Mouse (Mus musculus): ENCODE results near the gene Gdf9. TPM values are rescaled to one million over a fixed set of nuclear protein-coding genes. Genes with fewer than 3 reads are reported as not detected.
A peak's percentile ranks its signal among the peaks of the same experiment; 100 is the strongest.
"Not testable (repeated sequence)": the region's sequence is repeated elsewhere in the genome, so short reads cannot be mapped to it uniquely, and the experiment has no call there.

Gdf9 gene
- polyA plus RNA-seq, 1 experiment from 2014 or later: 0.89 TPM

DNA sequence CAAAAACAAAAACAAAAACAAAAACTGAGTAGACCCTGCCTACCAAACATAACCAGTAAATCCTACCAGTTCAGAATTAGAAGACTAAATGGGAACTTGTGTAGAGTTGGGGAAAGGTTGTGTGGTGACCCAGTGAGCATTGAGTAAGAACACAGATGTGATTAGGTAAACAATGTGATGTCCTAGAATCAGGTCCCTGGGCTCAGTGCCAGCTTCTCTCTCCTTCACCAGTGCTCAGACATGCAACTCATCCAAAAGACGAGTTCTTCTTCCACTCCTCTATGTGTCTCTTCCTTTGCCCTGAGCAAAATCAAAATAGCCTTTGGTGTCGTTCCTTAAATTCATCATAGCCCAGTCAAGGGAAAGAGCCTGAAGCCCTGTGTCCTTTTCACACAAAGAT, 6.0 kb upstream of the Gdf9 start:
- H3K9me3 ChIP-seq (ENCODE audit: control insufficient read depth, low read length): no peaks in the 10 kb centered on the region
- DNase-seq (ENCODE audit: low spot score): no peak
- no peak for ATAC-seq (replicated peaks; ENCODE audit: low FRiP score)
- no peak overlapping the region for H3K9ac ChIP-seq (ENCODE audit: low read depth, low read length)
- no peak overlapping the region for H3K27ac ChIP-seq (ENCODE audit: low read depth, low read length)
- WGBS: 80% methylated on average over 2 of the region's 2 CpGs
- no peaks in the 10 kb centered on the region for H3K27me3 ChIP-seq (replicated peaks; ENCODE audit: control insufficient read depth, insufficient read depth, low read length)
- H3K4me1 ChIP-seq (replicated peaks; ENCODE audit: control insufficient read depth, insufficient read depth, low read length): peaks cover 5% of the 10 kb centered on the region; the same call in 1 of the 2 replicates
- no peak overlapping the region for H3K4me3 ChIP-seq (ENCODE audit: low read depth, low read length)
- H3K36me3 ChIP-seq (ENCODE audit: control insufficient read depth, insufficient read depth, low read length): peaks cover 8% of the 10 kb centered on the region; the same call in 1 of the 2 replicates
- H3K4me2 ChIP-seq: no peak overlapping the region

DNA sequence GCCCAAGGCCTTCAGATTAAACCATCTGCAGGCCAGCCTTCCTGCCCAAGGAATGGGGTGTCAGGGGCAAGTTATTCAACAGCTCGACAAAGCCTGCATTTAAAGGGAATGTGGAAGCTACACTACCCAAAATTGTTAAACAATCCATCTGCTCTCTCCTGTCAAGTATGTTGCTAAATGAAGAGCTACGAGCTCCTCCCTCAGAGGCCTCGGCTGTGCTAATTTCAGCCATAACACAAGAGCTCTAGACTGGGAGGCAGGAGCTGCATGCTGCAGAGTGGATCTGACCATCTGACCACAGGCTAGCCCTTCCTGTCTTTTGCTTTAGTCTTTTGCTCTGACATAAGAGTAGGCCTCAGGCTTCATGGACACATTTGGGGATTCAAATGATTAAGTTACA, 5.6 kb upstream of the Gdf9 start:
- 68% methylated on average over 3 of the region's 3 CpGs for WGBS
- no peak overlapping the region for H3K27ac ChIP-seq (ENCODE audit: low read depth, low read length)
- H3K27me3 ChIP-seq (replicated peaks; ENCODE audit: control insufficient read depth, insufficient read depth, low read length): no peaks in the 10 kb centered on the region
- H3K9ac ChIP-seq (ENCODE audit: low read depth, low read length): no peak overlapping the region
- H3K9me3 ChIP-seq (ENCODE audit: control insufficient read depth, low read length): no peaks in the 10 kb centered on the region
- no peak overlapping the region for H3K4me3 ChIP-seq (ENCODE audit: low read depth, low read length)
- DNase-seq (ENCODE audit: low spot score): no peak
- H3K4me2 ChIP-seq: no peak overlapping the region
- H3K4me1 ChIP-seq (replicated peaks; ENCODE audit: control insufficient read depth, insufficient read depth, low read length): peaks cover 5% of the 10 kb centered on the region; the same call in 1 of the 2 replicates
- H3K36me3 ChIP-seq (ENCODE audit: control insufficient read depth, insufficient read depth, low read length): peaks cover 8% of the 10 kb centered on the region; the same call in 1 of the 2 replicates
- no peak for ATAC-seq (replicated peaks; ENCODE audit: low FRiP score)

DNA sequence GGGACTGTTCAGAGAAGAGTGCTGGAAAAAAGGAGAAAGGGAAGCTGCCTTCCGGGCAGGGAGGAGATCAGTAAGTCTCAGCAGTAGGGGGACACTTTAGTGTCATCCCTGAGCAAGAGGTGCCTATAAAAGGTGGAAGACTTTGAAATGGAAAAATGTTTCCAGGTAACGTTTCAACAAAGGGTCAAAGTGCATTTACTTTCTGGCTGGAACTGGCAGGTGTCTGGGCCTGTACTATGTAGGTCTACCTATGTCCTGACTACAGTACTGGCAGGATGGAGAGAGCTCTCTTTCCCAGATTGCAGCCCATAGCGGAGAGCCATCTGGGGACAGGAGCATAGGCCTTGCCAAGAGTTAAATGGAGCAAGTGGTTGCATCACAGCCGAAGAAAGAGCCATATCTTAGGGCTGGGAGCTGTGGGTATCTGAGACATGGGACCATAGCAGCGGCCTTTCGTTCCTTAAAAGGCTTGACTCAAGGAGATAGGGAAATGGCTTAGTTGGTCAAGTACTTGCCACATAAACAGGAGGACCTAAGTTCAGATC, 5.0 kb upstream of the Gdf9 start:
- Histone ChIP-seq H3K9ac (ENCODE audit: low read depth, low read length) (no peak overlapping the region), H3K27me3 (replicated peaks; ENCODE audit: control insufficient read depth, insufficient read depth, low read length) (no peaks in the 10 kb centered on the region), H3K4me2 (no peak overlapping the region), H3K27ac (ENCODE audit: low read depth, low read length) (no peak overlapping the region), H3K4me1 (replicated peaks; ENCODE audit: control insufficient read depth, insufficient read depth, low read length) (peaks cover 5% of the 10 kb centered on the region; the same call in 1 of the 2 replicates), H3K9me3 (ENCODE audit: control insufficient read depth, low read length) (no peaks in the 10 kb centered on the region), H3K36me3 (ENCODE audit: control insufficient read depth, insufficient read depth, low read length) (peaks cover 8% of the 10 kb centered on the region; the same call in 1 of the 2 replicates), H3K4me3 (ENCODE audit: low read depth, low read length) (no peak overlapping the region)
- ATAC-seq (replicated peaks; ENCODE audit: low FRiP score) (no peak), DNase-seq (ENCODE audit: low spot score) (no peak)
- 78% methylated on average over 6 of the region's 6 CpGs for WGBS

DNA sequence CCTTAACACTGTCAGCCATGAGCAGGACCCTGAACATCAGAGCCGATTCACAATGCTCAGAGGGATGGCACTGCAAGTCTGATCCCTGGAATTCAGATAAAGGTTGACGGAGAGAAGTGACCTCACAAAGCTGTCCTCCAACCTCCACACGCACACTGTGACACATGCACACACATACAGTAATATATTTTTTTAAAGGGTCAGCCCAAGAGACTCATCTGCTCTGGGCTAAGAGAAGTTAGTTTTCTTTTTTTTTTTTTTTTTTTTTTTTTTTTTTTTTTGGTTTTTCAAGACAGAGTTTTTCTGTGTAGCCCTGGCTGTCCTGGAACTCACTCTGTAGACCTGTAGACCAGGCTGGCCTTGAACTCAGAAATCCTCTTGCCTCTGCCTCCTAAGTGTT, 3.9 kb upstream of the Gdf9 start:
- H3K36me3 ChIP-seq (ENCODE audit: control insufficient read depth, insufficient read depth, low read length); DNase-seq (ENCODE audit: low spot score); H3K4me2 ChIP-seq; H3K9me3 ChIP-seq (ENCODE audit: control insufficient read depth, low read length); H3K27me3 ChIP-seq (replicated peaks; ENCODE audit: control insufficient read depth, insufficient read depth, low read length); H3K4me3 ChIP-seq (ENCODE audit: low read depth, low read length); ATAC-seq (replicated peaks; ENCODE audit: low FRiP score); H3K27ac ChIP-seq (ENCODE audit: low read depth, low read length); H3K9ac ChIP-seq (ENCODE audit: low read depth, low read length): not testable (repeated sequence)
- H3K4me1 ChIP-seq (replicated peaks; ENCODE audit: control insufficient read depth, insufficient read depth, low read length): peaks cover 11% of the 10 kb centered on the region
- WGBS: 83% methylated on average over 3 of the region's 3 CpGs

DNA sequence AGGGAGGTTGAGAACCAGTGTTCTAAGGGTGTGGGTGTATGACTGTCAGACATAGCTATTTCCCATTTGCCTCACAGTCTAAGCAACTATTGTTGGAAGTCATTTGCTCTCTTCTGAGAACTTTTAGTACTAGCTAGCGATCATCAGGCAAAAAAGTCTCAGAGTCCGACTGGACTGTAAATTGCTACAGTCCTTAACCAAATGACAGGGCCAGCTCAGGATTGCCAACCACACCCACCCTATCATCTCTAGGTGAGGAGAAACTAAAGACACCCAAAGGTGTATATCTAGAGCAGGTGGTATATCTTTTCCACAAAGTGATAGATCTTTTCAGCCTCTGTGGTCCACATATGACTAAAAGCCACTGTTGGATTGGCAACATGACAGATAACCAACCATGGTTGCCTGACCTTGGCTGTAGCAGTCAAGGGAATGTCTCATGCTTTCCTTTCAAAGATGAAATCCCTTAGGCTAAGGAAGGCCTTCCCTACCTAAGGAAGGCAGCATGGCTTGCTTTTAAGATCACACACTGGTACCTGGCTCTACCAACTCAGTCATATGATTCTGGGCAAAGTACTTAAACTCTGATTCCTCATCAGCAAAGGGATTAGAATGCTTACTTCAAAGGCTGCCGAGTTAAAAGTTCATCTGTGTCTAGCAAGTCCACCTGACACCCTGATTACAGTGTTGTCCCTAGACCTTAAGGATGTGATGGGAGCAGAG, 2.7 kb upstream of the Gdf9 start:
- no peak overlapping the region for H3K4me3 ChIP-seq (ENCODE audit: low read depth, low read length)
- no peaks in the 10 kb centered on the region for H3K27me3 ChIP-seq (replicated peaks; ENCODE audit: control insufficient read depth, insufficient read depth, low read length)
- ATAC-seq (replicated peaks; ENCODE audit: low FRiP score): no peak
- no peak overlapping the region for H3K27ac ChIP-seq (ENCODE audit: low read depth, low read length)
- WGBS: 89% methylated on average over 3 of the region's 3 CpGs
- H3K9me3 ChIP-seq (ENCODE audit: control insufficient read depth, low read length): no peaks in the 10 kb centered on the region
- H3K9ac ChIP-seq (ENCODE audit: low read depth, low read length): no peak overlapping the region
- H3K36me3 ChIP-seq (ENCODE audit: control insufficient read depth, insufficient read depth, low read length): peaks cover 8% of the 10 kb centered on the region; the same call in 1 of the 2 replicates
- H3K4me1 ChIP-seq (replicated peaks; ENCODE audit: control insufficient read depth, insufficient read depth, low read length): peaks cover 24% of the 10 kb centered on the region
- no peak for DNase-seq (ENCODE audit: low spot score)
- no peak overlapping the region for H3K4me2 ChIP-seq

DNA sequence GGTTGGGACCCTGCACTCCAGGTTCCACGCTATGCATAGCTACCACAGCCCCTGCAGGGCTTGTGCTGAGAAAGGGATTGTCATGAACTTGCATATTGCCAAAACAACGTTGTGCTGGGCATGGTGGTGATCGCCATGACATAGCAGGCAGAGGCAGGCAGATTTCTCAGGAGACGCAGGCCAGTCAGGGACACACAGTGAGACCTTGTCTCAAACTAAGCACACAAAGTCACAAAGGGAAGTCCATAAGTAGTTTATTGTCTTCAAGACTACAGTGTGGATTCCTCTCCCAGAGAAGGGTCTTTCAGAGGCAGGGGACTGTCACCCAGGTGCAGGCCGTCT, 2.1 kb upstream of the Gdf9 start:
- Histone ChIP-seq H3K27ac (ENCODE audit: low read depth, low read length) (no peak overlapping the region), H3K9ac (ENCODE audit: low read depth, low read length) (no peak overlapping the region), H3K4me1 (replicated peaks; ENCODE audit: control insufficient read depth, insufficient read depth, low read length) (peaks cover 29% of the 10 kb centered on the region), H3K4me3 (ENCODE audit: low read depth, low read length) (no peak overlapping the region), H3K36me3 (ENCODE audit: control insufficient read depth, insufficient read depth, low read length) (peaks cover 8% of the 10 kb centered on the region; the same call in 1 of the 2 replicates), H3K27me3 (replicated peaks; ENCODE audit: control insufficient read depth, insufficient read depth, low read length) (no peaks in the 10 kb centered on the region), H3K9me3 (ENCODE audit: control insufficient read depth, low read length) (no peaks in the 10 kb centered on the region), H3K4me2 (no peak overlapping the region)
- DNase-seq (ENCODE audit: low spot score) (no peak), ATAC-seq (replicated peaks; ENCODE audit: low FRiP score) (no peak)
- WGBS: 89% methylated on average over 5 of the region's 5 CpGs

DNA sequence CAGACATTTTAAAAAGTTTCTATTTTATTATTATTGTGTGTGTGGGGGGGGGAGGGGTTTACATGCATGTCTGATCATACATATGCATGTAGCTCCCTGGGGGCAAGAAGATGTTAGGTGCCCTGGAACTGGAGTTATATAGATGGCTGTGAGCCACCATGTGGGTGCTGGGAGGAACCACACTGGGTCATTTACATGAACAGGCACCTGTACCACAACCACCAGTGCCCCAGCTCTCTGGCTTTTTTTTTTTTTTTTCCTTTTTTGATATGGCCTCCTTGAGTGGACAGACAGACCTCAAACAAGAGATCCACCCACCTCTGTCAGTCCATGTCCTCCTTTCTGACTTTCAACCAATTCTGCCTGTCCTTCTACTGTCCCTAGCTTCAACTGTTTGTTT, 1.6 kb upstream of the Gdf9 start:
- no peaks in the 10 kb centered on the region for H3K9me3 ChIP-seq (ENCODE audit: control insufficient read depth, low read length)
- peaks cover 8% of the 10 kb centered on the region; the same call in 1 of the 2 replicates for H3K36me3 ChIP-seq (ENCODE audit: control insufficient read depth, insufficient read depth, low read length)
- H3K9ac ChIP-seq (ENCODE audit: low read depth, low read length): peak overlapping the region; percentile 51; the same call in 1 of the 2 replicates
- H3K4me3 ChIP-seq (ENCODE audit: low read depth, low read length): peak overlapping the region; percentile 81
- no peak for DNase-seq (ENCODE audit: low spot score)
- peaks cover 30% of the 10 kb centered on the region for H3K4me1 ChIP-seq (replicated peaks; ENCODE audit: control insufficient read depth, insufficient read depth, low read length)
- no peak overlapping the region; the same call in 1 of the 2 replicates for H3K27ac ChIP-seq (ENCODE audit: low read depth, low read length)
- peak overlapping the region; percentile 70 for H3K4me2 ChIP-seq
- H3K27me3 ChIP-seq (replicated peaks; ENCODE audit: control insufficient read depth, insufficient read depth, low read length): no peaks in the 10 kb centered on the region
- no peak for ATAC-seq (replicated peaks; ENCODE audit: low FRiP score)

DNA sequence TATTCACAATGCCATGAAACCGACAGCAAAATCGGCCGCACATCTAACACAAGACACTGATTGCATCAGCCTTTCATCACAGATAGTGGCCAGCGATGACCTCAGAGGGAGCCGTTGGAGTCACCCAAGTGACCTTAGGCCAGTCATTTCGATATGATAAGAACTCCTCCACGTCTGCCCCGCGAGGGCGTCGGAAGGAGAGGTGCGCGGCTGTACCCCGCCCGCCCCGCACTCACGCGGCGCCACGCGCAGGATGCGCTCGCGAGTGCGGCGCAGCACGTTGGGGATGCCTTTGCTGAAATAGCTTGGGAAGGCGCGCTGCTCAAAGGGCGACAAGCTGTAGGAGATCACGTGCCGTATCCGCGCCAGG, 538 bp upstream of the Gdf9 start:
- Histone ChIP-seq H3K4me1 (replicated peaks; ENCODE audit: control insufficient read depth, insufficient read depth, low read length) (peaks cover 30% of the 10 kb centered on the region), H3K36me3 (ENCODE audit: control insufficient read depth, insufficient read depth, low read length) (peaks cover 8% of the 10 kb centered on the region; the same call in 1 of the 2 replicates), H3K27me3 (replicated peaks; ENCODE audit: control insufficient read depth, insufficient read depth, low read length) (no peaks in the 10 kb centered on the region), H3K27ac (ENCODE audit: low read depth, low read length) (peak overlapping the region; percentile 65; the same call in 1 of the 2 replicates), H3K9ac (ENCODE audit: low read depth, low read length) (peak overlapping the region; percentile 77), H3K9me3 (ENCODE audit: control insufficient read depth, low read length) (no peaks in the 10 kb centered on the region), H3K4me2 (peak overlapping the region; percentile 70), H3K4me3 (ENCODE audit: low read depth, low read length) (peak overlapping the region; percentile 81)
- WGBS: under 1% methylated on average over 34 of the region's 34 CpGs
- peak; percentile 35 for ATAC-seq (replicated peaks; ENCODE audit: low FRiP score)
- no peak for DNase-seq (ENCODE audit: low spot score)
